ENCODE assay signal across 8 mouse cellular contexts in genomic region chr8:26848955-26849684, GRCm38 (mm10).
DNase-seq lines count a peak whose midpoint lies in the region; ATAC-seq lines count a peak whose summit lies in the region.
"Had no signal": no experiment of that assay in that cellular context is flagged by ENCODE, and none has a peak within 500 bp of the region (broad histone marks: within the 10 kb centered on the region; RNA-seq: fewer than 3 reads in every experiment).

No protein-coding gene starts in this region.

- no peaks in the 10 kb centered on the region for H3K36me3 ChIP-seq in lung, embryonic 15.5 days
- H3K36me3 ChIP-seq in hindbrain, embryonic 15.5 days = no peaks in the 10 kb centered on the region
- H3K36me3 ChIP-seq in stomach, embryonic 14.5 days (ENCODE audit: control insufficient read depth, insufficient read depth, low read length) = no peaks in the 10 kb centered on the region

- 0 out of 2 replicates have a peak, but pooled peaks have one; percentile 6 for ATAC-seq in lung, embryonic 15.5 days (ENCODE audit: borderline replicate concordance, extremely low read depth, low FRiP score, low TSS enrichment)
- no peak for ATAC-seq in hindbrain, embryonic 15.5 days (ENCODE audit: low FRiP score, low read depth)
- ATAC-seq in stomach, embryonic 14.5 days (ENCODE audit: insufficient number of reproducible peaks, insufficient read depth, low FRiP score, low read depth) = peak; percentile 50
- ATAC-seq in activated CD4-positive, CD25-positive, alpha-beta regulatory T cell, adult 4 months = no peak

- H3K9ac ChIP-seq in lung, embryonic 15.5 days = no peak overlapping the region
- H3K9ac ChIP-seq in hindbrain, embryonic 15.5 days = no peak overlapping the region
- no peak overlapping the region for H3K9ac ChIP-seq in stomach, embryonic 14.5 days (replicated peaks; ENCODE audit: low read depth, low read length)

- no peaks in the 10 kb centered on the region for H3K27me3 ChIP-seq in lung, embryonic 15.5 days
- H3K27me3 ChIP-seq in hindbrain, embryonic 15.5 days = no peaks in the 10 kb centered on the region
- no peaks in the 10 kb centered on the region for H3K27me3 ChIP-seq in stomach, embryonic 14.5 days (ENCODE audit: control insufficient read depth, insufficient read depth, low read length)

- H3K27ac ChIP-seq in lung, embryonic 15.5 days = peak overlapping the region; percentile 37; the same call in 1 of the 2 replicates
- H3K27ac ChIP-seq in hindbrain, embryonic 15.5 days (replicated peaks) = peak overlapping the region; percentile 48
- H3K27ac ChIP-seq in stomach, embryonic 14.5 days (ENCODE audit: low read length) = peak overlapping the region; percentile 63; the same call in 1 of the 2 replicates

- H3K9me3 ChIP-seq in lung, embryonic 15.5 days = no peaks in the 10 kb centered on the region
- H3K9me3 ChIP-seq in hindbrain, embryonic 15.5 days = no peaks in the 10 kb centered on the region
- no peaks in the 10 kb centered on the region for H3K9me3 ChIP-seq in stomach, embryonic 14.5 days (ENCODE audit: control insufficient read depth, low read depth, low read length)

- peaks cover 21% of the 10 kb centered on the region for H3K4me1 ChIP-seq in lung, embryonic 15.5 days
- peaks cover 8% of the 10 kb centered on the region for H3K4me1 ChIP-seq in hindbrain, embryonic 15.5 days (replicated peaks)
- peaks cover 38% of the 10 kb centered on the region for H3K4me1 ChIP-seq in stomach, embryonic 14.5 days (ENCODE audit: control insufficient read depth, insufficient read depth, low read length)

- peak overlapping the region; percentile 27 for H3K4me2 ChIP-seq in lung, embryonic 15.5 days
- no peak overlapping the region for H3K4me2 ChIP-seq in hindbrain, embryonic 15.5 days
- H3K4me2 ChIP-seq in stomach, embryonic 14.5 days (replicated peaks; ENCODE audit: low read depth, low read length) = 0 out of 2 replicates have a peak overlapping the region, but pooled peaks have one; percentile 26

- WGBS in lung, embryonic 15.5 days = 42% methylated on average over 19 of the region's 19 CpGs
- 65% methylated on average over 19 of the region's 19 CpGs for WGBS in hindbrain, embryonic 15.5 days
- WGBS in stomach, embryonic 14.5 days = 38% methylated on average over 19 of the region's 19 CpGs

- no peak overlapping the region for H3K4me3 ChIP-seq in lung, embryonic 15.5 days
- no peak overlapping the region for H3K4me3 ChIP-seq in hindbrain, embryonic 15.5 days
- H3K4me3 ChIP-seq in stomach, embryonic 14.5 days (ENCODE audit: low read depth, low read length) = no peak overlapping the region

- no peak for DNase-seq in lung, postnatal 14 days
- DNase-seq in heart, adult 9 months (ENCODE audit: low spot score in 2 of 2) = peak; percentile 64 to 69
- no peak for DNase-seq in urinary bladder, postnatal 14 days (ENCODE audit: low spot score)
- DNase-seq: cerebellum, adult 2 months had no signal

Comparison
In these comparisons a context has a peak if more than half of its experiments do, and no peak if none do; other contexts are left out.
1. ATAC-seq: peak in lung, embryonic 15.5 days (single experiment) and stomach, embryonic 14.5 days (single experiment); none in hindbrain, embryonic 15.5 days (single experiment) and activated CD4-positive, CD25-positive, alpha-beta regulatory T cell, adult 4 months (single experiment).
2. DNase-seq: peak in heart, adult 9 months (2 of 2); none in lung, postnatal 14 days (single experiment) and urinary bladder, postnatal 14 days (single experiment).
3. Peak in every context shown above with its lines, with median percentiles within 50 percentile points of each other: H3K27ac ChIP-seq.